Mouse (Mus musculus): ENCODE data around the gene Nipsnap3a.

- TF ChIP-seq CTCF (IDR thresholded peaks at IDR 0.05; ENCODE audit: borderline replicate concordance, control insufficient read depth, extremely low read depth, insufficient read depth, low read length, poor library complexity) = no peak
- TF ChIP-seq POLR2A (IDR thresholded peaks at IDR 0.05; ENCODE audit: control insufficient read depth, extremely low read depth, insufficient read depth, low read length, poor library complexity) = no peak
These were observed 3.9 kb upstream of the Nipsnap3a start for GRCm38 (mm10) chr4:52985216-52985615.

Data from thymus, adult 2 months (tissue).